Mouse (Mus musculus) spleen, adult 2 months (tissue): ENCODE data around the gene Xaf1.

Source experiments
- CTCF ChIP-seq: fragments of 200-500 bp; IDR thresholded peaks from 2 replicates; pipeline ENCODE4 v1.5.1; 2011; ENCODE audit warnings: mild to moderate bottlenecking, inconsistent platforms; ENCODE audit not compliant: insufficient read depth, insufficient read length, insufficient replicate concordance; ENCODE audit errors: extremely low read depth
- POLR2A ChIP-seq: fragments of 200-500 bp; IDR thresholded peaks from 2 replicates; pipeline ENCODE4 v1.6.1; 2011; ENCODE audit warnings: low read depth, low read length, inconsistent platforms

- TF ChIP-seq CTCF (no peak), POLR2A (no peak)
Observed at GRCm38 (mm10) chr11:72343904-72344303, 42.5 kb downstream of the Xaf1 start.
